9 mouse cellular contexts compared by ENCODE assay signal in the genomic region with DNA sequence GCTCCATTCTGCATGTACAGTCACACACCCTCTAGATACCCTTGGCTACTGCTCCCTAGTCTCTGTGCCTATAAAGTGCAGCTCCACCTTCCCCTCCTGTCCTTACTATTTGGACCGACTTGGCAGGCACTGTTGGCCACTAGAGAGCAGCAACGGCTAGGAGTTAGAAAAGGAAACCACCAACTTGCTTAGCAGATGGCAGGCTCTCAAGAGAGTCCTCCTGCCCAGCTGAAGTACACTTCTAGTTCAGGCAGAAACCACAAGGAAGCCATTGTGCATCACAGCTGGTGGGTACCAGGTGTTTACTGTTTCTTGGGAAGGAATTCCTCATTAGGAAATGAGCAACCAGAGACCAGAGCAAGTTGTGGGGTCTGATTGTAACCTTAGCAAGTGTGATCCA.
DNase-seq lines count a peak whose midpoint lies in the region; ATAC-seq and TF ChIP-seq lines count a peak whose summit lies in the region.
"Had no signal": no experiment of that assay in that cellular context is flagged by ENCODE, and none has a peak within 500 bp of the region (broad histone marks: within the 10 kb centered on the region; RNA-seq: fewer than 3 reads in every experiment).

No protein-coding gene starts in this region.

- H3K4me2 ChIP-seq in heart, embryonic 11.5 days: no peak overlapping the region
- H3K4me2 ChIP-seq in midbrain, embryonic 11.5 days: no peak overlapping the region
- H3K4me2 ChIP-seq: neural tube, embryonic 12.5 days had no signal

- peak; percentile 95 for DNase-seq in heart, adult 11 months
- DNase-seq in cerebellum, postnatal 36 days: peak; percentile 59 to 63
- peak; percentile 82 for DNase-seq in gastrocnemius, adult 2 months
- peak; percentile 73 for DNase-seq in induced T-regulatory cell, adult 2 months (ENCODE audit: low read depth)
- peak; percentile 83 to 84 for DNase-seq in left cerebral cortex, postnatal 10 days (ENCODE audit: extremely low spot score in 1 of 2, low spot score in 2 of 2)
- peak; percentile 89 for DNase-seq in midbrain, embryonic 11.5 days (ENCODE audit: low spot score, missing footprints)
- DNase-seq in skeletal muscle tissue, adult 2 months (ENCODE audit: low read depth, low spot score): peak; percentile 60

- no peak overlapping the region for H3K27ac ChIP-seq in heart, embryonic 11.5 days (ENCODE audit: low read depth, low read length)
- H3K27ac ChIP-seq in gastrocnemius, adult 2 months: peak overlapping the region; percentile 24
- no peak overlapping the region for H3K27ac ChIP-seq in midbrain, embryonic 11.5 days (ENCODE audit: low read depth, low read length)
- H3K27ac ChIP-seq: neural tube, embryonic 12.5 days had no signal

- H3K4me1 ChIP-seq in heart, embryonic 11.5 days (ENCODE audit: control insufficient read depth, insufficient read depth, low read length): no peaks in the 10 kb centered on the region
- no peaks in the 10 kb centered on the region for H3K4me1 ChIP-seq in midbrain, embryonic 11.5 days (ENCODE audit: control insufficient read depth, insufficient read depth, low read length)
- H3K4me1 ChIP-seq: neural tube, embryonic 12.5 days had no signal

- no peak overlapping the region for H3K9ac ChIP-seq in heart, embryonic 11.5 days (ENCODE audit: low read depth, low read length)
- H3K9ac ChIP-seq in midbrain, embryonic 11.5 days (ENCODE audit: low read length): no peak overlapping the region
- H3K9ac ChIP-seq: neural tube, embryonic 12.5 days had no signal

- 5% methylated on average over 2 of the region's 2 CpGs for WGBS in heart, embryonic 11.5 days (ENCODE audit: insufficient replicate concordance)
- 6% methylated on average over 2 of the region's 2 CpGs for WGBS in midbrain, embryonic 11.5 days

- TF ChIP-seq CTCF in gastrocnemius, adult 2 months (IDR thresholded peaks at IDR 0.05): peak; percentile 80

- ATAC-seq in heart, embryonic 11.5 days (replicated peaks; ENCODE audit: insufficient number of reproducible peaks, low FRiP score, low TSS enrichment): no peak
- no peak for ATAC-seq in midbrain, embryonic 11.5 days (ENCODE audit: low FRiP score)

- no peaks in the 10 kb centered on the region for H3K36me3 ChIP-seq in heart, embryonic 11.5 days (ENCODE audit: control insufficient read depth, insufficient read depth, low read length)
- H3K36me3 ChIP-seq in midbrain, embryonic 11.5 days (ENCODE audit: control insufficient read depth, insufficient read depth, low read length): no peaks in the 10 kb centered on the region
- H3K36me3 ChIP-seq: neural tube, embryonic 12.5 days had no signal

- no peaks in the 10 kb centered on the region for H3K9me3 ChIP-seq in heart, embryonic 11.5 days (replicated peaks; ENCODE audit: control insufficient read depth, low read length)
- no peaks in the 10 kb centered on the region for H3K9me3 ChIP-seq in midbrain, embryonic 11.5 days (ENCODE audit: control insufficient read depth, low read length)
- H3K9me3 ChIP-seq: neural tube, embryonic 12.5 days had no signal

- intact Hi-C loops in gastrocnemius, adult 2 months (cut with DNase I): loop anchor here (10.0 kb wide), 1 partner anchor 569 kb away; a partner anchor contains a TSS
- intact Hi-C loops in left cerebral cortex, postnatal 10 days (cut with DNase I): loop anchor here (5.0 to 10.0 kb wide), 3 partner anchors 47 to 169 kb away; no protein-coding TSS in a partner anchor

- H3K27me3 ChIP-seq in heart, embryonic 11.5 days (ENCODE audit: control insufficient read depth, insufficient read depth, low read length): no peaks in the 10 kb centered on the region
- H3K27me3 ChIP-seq in midbrain, embryonic 11.5 days (ENCODE audit: control insufficient read depth, insufficient read depth, low read length): no peaks in the 10 kb centered on the region
- H3K27me3 ChIP-seq: neural tube, embryonic 12.5 days had no signal

- no peak overlapping the region for H3K4me3 ChIP-seq in heart, embryonic 11.5 days (ENCODE audit: low read depth, low read length)
- H3K4me3 ChIP-seq in gastrocnemius, adult 2 months: peak overlapping the region; percentile 54
- H3K4me3 ChIP-seq in midbrain, embryonic 11.5 days (ENCODE audit: low read depth, low read length): no peak overlapping the region
- H3K4me3 ChIP-seq: neural tube, embryonic 12.5 days had no signal
